Mouse (Mus musculus) urinary bladder, postnatal 0 days (tissue): ENCODE measurements around the gene Ier2. TPM values are rescaled to one million over a fixed set of nuclear protein-coding genes. Genes with fewer than 3 reads are reported as not detected.

Experiments
- polyA plus RNA-seq: library from polyadenylated mRNA; unstranded; fragments of >200 nt; fragmentation: Nextera tagmentation; extraction: Ambion mirVana; gene quantifications from 2 replicates; pipeline ENCODE4 v1.2.1, GENCODE M21; 2015

Ier2 gene
- polyA plus RNA-seq, result 47.9 and 53.9 TPM in 2 replicates

DNA sequence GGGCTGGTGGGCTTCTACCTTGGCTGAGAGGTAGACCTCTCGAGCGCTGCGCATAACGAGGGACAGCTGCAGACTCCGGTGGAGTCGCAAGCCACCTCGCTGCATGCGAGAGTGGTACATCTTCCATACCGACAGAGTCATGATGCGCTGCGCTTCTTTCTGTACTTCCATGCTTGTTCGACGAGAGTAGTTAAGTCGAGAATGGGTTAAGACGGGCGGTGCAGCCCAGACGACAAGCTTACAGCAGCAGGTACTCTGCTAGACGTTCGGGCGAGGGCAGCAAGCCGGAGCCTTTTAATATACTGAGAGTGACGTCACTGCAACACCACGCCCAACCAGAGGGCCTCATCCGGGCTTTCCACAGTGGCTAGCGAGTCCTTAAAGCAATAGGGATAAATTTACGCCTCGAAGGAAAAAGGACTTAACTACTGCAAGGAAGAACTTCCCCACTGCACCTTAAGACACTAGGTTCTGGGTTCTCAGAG is at the start of gene Ier2:
TSS of gene Ier2 (minus strand) at position 272 of the 485 bp plus-strand sequence.

DNA sequence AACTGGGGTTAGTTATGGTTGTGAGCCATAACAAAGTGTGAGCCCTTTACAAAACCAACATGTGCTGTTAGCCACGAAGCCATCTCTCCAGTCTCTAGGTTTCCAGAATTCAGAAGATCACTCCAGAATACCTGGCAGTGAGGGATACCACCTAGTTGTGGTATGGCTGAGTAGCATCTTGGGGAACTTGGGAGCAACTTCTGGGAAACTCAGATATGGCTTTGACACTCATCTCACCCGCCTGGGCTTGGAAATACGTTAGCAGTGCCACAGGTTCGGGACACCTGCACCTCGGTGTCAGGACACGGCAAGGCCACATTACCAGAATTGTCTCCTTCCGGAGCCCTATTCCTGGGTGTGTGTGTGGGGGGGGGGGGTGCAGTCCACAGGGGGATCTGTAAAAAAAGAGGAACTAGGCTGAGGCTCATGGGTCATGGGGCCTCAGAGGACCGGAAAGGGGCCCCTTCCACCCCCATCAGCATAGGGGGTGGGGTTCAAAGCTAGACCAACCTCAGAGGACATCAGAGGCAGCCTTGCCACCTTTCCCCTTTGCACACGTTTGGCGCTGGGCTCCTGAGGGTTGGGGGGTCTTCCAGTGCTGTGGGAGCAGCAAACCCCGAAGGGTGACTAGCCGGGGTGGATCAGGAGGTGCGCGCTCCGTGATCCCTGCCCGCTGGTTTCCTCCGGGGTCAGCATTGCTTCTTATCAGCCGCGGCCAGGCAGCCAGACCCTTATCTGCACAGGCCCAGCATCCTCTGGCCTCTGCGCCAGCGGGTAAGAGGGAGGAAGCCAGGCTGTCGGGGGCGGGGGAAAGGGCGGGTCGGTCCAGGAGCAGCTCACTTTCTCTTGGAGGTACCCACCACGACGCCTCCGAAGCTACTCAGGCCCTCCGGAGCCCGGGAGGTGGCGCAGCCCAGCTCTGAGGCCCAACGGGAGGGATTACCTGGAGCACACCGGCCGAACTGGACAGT is 38.6 kb upstream of the Ier2 start, which contains the start of gene Lyl1:
TSS of gene Lyl1 (plus strand) at position 517 of the 971 bp plus-strand sequence.

DNA sequence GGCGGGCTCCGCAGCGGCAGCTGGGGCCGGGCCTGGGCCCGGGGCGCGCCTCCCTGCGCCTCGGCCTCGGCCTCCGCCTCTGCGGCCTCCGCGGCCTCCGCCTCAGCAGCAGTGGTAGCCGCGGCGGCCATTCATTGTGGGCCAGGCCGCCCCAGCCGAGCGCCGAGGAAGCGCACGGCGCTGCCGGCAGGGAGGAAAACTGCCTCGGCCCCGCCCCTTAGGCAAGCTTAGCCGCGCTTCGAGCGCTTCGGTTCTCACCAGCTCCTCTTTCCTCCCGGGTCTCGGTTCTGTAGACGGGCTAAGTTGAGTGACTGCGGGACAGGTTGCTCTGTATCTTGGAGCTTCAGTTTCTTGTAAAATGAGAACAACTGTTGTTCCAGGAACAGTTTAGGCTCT is 25.1 kb upstream of the Ier2 start, which contains the start of gene Nacc1:
TSS of gene Nacc1 (minus strand) at position 158 of the 396 bp plus-strand sequence.

DNA sequence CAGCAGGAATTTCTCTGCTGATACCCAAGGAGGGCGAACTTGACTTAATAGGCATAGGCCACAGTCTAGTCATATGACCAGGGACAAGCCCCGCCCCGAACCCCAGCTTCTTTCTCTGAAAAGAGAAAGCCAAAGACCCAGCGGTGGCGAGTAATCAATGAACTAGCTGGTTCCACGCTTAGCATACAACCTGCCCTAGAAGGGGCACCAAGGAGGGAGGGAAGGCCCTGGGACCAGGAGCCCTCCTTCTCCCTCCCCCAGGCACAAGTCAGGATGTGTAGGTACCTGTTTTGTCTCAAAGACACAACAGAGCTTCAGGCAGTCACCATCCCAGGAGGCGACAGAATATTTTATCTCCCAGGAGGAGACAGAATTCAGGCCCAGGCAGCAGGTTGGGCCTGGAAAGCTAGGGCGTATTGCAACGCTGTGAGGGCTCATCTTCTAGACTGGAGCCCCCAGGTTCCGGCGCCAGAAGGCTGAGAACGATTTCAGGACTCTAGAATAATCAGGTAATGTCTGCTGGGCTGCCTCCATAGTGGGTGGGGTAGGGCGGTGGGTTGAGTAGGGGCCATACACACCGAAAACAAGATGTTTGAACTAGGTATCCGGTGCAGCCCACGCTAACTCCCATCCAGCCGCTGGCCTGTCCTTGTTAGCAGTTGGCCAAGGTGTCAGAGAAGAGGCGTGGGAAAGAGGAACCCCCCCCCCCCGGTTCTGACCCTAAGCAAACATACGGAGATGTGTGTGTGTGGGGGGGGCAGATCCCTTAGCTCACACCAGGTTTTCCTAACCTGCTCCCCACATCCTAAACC is 23.7 kb upstream of the Ier2 start, which contains the start of gene Trmt1:
TSS of gene Trmt1 (plus strand) at position 117 of the 812 bp plus-strand sequence.

Other genes with a start within 250 kb of the Ier2 start
- gene Trmt1, start 23.5 kb upstream of the Ier2 start, polyA plus RNA-seq, result 29.5 and 32.3 TPM in 2 replicates
- 9.3 and 10.3 TPM in 2 replicates for gene Nacc1, start 25.0 kb upstream of the Ier2 start, polyA plus RNA-seq
- 4.1 and 5.5 TPM in 2 replicates for gene Lyl1, start 38.6 kb upstream of the Ier2 start, polyA plus RNA-seq
- 2.8 and 3.3 TPM in 2 replicates for gene G430095P16Rik, start 60.2 kb upstream of the Ier2 start, polyA plus RNA-seq
- 33.7 and 35.4 TPM in 2 replicates for gene Nfix, start 137.5 kb upstream of the Ier2 start, polyA plus RNA-seq
- 1.9 and 3.5 TPM in 2 replicates for gene Dand5, start 160.0 kb upstream of the Ier2 start, polyA plus RNA-seq
- gene Gadd45gip1, start 168.7 kb upstream of the Ier2 start, polyA plus RNA-seq, result 28.0 and 29.7 TPM in 2 replicates
- 83.9 and 85.7 TPM in 2 replicates for gene Rad23a, start 177.8 kb upstream of the Ier2 start, polyA plus RNA-seq
- gene Calr, start 184.1 kb upstream of the Ier2 start, polyA plus RNA-seq, result 351 and 422 TPM in 2 replicates
- gene Farsa, start 194.1 kb upstream of the Ier2 start, polyA plus RNA-seq, result 41.1 and 45.6 TPM in 2 replicates
- 15.2 and 20.5 TPM in 2 replicates for gene Syce2, start 209.3 kb upstream of the Ier2 start, polyA plus RNA-seq
- gene Gcdh, start 231.1 kb upstream of the Ier2 start, polyA plus RNA-seq, result 14.2 and 14.6 TPM in 2 replicates
- 0.18 and 0.27 TPM in 2 replicates for gene Klf1, start 239.1 kb upstream of the Ier2 start, polyA plus RNA-seq
- gene Dnase2a, start 245.7 kb upstream of the Ier2 start, polyA plus RNA-seq, result 12.4 and 16.0 TPM in 2 replicates